Mouse (Mus musculus): ENCODE measurements around the gene Gjb2.

DNA sequence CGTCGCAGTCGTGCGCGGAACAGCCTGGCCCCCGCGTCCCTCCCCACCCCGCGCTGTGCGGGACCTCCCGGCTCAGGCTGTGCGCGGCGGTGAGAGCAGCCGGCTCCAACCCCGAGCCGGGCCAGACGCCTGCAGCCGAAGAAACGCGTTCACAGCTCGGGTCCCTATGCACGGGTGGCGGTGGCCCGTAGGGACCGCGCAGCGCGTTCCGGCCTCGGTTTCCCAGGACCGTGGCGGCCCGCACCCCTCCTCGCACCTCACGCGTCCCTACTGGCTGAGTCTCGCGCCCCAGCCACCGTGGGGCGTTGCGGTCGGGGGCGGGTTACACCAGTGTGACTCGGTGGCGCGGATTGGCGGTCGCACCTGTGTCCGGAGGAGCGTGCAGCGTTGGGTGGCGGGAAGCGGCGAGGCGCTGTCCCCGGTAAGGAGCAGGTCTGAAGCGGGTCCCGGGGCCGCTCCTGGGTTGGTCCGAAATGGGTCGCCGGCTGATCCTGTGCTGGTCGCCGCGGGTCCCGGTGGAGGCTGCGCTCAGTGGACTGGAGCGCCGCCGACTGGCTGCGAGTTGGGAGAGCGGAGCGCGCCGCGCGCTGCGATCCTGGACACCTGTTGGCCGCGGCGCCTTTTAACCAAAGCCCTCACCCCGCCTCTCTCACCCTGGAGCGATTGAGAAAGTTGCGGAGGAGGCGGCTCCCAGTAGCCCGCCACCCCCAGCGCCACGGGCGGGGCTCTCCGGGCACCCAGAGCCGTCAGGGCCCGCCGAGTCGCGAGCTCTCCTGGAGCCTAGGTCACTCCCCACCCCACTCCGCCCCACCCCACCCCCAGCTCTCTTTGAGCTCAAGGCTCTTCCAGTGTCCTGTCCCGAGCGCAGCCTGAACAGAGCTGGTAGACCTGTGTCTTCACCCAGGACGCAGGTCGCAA lies at the start of gene Gjb2:
- peak; percentile 46 for TF ChIP-seq CTCF (IDR thresholded peaks at IDR 0.05; ENCODE audit: low read depth)
- TF ChIP-seq EP300 (optimal IDR thresholded peaks at IDR 0.05): no peak

Measured in stomach, postnatal 0 days (tissue).